Mouse (Mus musculus): ENCODE measurements around the gene Hoxa3.

The Hoxa3 gene

DNA sequence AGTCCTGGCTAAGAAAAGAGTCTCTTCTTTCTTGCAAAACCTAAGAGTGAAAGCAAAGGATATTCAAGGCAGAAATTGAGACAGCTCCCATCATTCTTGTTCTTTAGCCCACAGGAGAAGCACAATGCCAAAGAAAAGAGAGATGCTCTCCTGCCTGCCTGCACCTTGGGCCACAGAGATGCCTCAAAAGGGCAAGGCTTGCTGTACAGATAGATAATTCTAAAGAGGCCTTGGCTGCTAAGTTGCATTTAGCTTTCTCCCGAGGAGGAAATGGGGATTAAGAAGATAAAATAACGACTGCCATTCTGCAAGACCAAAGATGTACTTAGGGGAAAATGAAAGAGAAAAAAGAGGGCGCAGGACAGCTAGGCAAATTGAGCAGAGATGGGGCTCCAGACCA is 33.8 kb upstream of the Hoxa3 start:
- DNase-seq (ENCODE audit: low spot score in 2 of 2): no peak

DNA sequence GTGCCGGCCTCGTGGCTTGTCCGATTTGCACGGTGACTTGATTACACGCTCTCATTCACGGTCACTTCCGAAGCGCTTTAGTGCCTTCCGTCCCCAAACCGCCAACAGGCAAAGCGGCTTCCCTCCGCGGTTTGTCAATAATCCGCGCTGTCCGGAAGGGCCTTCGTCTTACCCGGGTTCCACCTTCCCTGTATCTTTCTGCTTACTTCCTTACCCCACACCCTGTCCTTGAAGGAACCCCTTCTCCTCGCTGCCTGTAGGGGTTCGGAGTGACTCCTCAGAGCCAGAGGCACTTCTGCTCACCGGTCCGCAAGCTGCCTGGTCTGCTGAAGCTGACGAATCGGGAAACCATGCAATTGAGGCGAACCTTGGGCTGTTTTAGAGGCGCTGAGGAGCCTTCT is 33.3 kb upstream of the Hoxa3 start:
- DNase-seq (ENCODE audit: low spot score in 2 of 2): no peak

DNA sequence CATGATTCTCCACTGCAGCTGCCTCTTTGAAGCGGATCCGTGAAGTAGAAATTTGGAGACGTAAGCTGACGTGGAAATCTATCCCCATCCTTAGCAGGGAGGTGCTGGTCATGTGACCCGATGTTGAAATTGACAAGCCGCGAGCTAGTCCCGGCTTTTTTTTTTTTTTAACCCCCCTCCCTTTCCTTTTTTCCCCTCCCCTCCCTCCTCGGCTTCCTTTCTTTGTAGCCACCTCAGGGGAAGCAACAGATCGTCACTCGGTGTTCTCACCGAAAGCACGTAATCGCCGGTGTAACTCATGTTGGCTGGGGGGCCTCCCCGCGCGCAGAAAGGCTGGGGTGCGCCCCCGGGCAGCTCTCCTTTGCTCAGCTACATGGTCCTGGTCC is 32.6 kb upstream of the Hoxa3 start, which contains the start of gene Hoxa11:
Gene Hoxa11 (minus strand): TSS at position 54 of the 386 bp plus-strand sequence.
- no peak for DNase-seq (ENCODE audit: low spot score in 2 of 2)

DNA sequence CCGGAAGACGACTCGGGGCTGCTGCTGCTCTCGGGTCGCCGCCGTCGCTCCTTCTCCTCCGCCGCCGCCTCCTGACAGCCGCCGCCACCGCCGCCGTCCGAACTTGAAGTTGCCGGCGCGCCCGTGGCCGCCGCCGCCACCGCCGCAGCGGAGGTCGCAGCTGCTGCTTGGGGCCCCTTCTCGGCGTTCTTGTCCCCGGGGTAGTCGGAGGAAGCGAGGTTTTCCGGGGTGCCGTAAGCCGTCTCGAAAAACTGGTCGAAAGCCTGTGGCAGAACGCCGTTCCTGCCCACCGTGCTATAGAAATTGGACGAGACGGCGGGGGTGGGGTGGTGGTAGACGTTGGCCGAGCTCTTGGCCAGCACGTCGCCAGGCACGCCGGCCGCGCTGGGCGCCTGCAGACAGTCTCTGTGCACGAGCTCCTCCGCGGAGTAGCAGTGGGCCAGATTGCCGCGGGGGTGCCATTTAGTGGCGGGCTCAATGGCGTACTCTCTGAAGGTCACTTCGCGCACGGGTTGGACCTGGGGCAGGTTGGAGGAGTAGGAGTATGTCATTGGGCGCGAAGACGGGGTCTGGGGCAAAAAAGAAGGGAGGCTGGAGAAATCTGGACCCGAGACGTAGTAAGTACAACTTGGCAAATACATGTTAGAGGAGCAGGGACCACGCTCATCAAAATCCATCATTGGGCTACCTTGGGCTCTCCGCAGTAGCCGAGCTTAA is 32.1 kb upstream of the Hoxa3 start:
- no peak for DNase-seq (ENCODE audit: low spot score in 2 of 2)

DNA sequence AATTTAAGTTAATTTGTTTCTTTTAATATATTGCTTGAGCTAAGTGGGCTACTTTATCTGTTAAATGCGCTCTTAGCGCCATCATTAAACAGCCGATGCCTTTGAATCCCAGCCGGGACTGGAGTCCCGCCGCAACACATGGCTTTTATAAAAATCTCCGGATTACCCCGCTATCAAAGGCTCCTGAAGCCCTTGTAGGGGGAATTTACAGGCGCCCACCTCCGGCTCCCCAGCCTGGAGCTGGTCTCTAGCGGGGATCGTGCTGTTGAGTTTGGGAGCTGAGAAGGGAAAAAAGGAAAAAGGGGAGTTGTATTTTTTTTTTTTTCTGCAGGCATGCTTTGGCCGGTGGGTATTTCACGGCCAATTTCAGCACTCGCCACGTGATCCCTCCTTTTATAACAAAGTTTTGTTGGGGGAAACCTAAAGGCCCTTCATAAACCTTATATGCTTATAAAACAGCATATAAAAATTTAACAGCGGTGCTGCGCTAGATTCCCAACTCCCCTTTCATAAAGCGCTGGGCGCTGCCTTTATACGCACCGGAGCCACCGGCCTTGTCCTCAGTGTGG is 31.4 kb upstream of the Hoxa3 start:
- no peak for DNase-seq (ENCODE audit: low spot score in 2 of 2)

DNA sequence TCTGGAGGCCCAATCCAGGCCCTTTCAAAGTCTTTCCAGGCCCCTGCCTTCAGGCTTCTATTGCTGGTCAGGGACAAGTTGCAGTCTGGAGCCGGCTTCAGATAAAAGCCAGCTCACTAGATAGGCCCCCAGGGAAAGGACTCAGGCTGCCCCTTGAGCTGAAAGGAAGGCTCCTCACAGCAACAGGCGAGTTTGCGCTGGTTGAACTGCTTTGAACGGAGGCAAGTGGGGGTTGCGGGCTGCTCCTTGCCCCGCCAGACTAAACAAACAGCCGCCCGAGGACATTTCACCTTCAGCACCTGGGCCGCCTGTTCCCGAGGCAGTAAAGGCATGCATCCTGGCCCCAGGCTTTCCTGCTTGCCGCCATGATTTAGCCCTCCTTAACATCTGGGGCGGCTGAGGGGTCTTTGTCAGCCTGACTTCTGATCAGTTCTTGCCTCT is 30.6 kb upstream of the Hoxa3 start:
- DNase-seq (ENCODE audit: low spot score in 2 of 2): no peak

DNA sequence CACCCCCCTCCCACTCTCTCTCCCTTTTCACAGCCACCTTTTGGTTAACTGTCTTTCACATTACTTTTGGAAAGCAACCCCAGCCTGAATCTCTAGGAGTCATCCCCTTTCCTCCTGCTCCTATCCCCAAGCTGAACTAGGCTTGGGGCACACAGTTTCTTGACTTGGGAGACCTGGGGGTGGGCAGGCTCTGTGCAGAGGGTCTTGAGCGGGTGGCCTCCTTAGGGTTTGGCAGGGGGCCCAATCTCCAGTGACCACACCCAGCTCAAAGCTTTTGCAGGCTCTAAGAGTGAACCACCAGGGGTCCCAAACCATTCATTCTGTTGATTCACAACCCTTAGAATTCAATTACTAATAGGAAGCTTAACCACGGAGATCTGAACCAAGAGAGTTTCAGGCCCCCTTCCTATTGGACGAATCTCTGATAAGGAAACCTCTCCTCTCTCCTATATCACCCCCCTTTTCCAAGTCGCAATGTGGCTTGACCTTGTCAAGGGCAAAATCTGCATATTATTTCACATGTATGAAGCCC is 29.7 kb upstream of the Hoxa3 start:
- DNase-seq (ENCODE audit: low spot score in 2 of 2): no peak

DNA sequence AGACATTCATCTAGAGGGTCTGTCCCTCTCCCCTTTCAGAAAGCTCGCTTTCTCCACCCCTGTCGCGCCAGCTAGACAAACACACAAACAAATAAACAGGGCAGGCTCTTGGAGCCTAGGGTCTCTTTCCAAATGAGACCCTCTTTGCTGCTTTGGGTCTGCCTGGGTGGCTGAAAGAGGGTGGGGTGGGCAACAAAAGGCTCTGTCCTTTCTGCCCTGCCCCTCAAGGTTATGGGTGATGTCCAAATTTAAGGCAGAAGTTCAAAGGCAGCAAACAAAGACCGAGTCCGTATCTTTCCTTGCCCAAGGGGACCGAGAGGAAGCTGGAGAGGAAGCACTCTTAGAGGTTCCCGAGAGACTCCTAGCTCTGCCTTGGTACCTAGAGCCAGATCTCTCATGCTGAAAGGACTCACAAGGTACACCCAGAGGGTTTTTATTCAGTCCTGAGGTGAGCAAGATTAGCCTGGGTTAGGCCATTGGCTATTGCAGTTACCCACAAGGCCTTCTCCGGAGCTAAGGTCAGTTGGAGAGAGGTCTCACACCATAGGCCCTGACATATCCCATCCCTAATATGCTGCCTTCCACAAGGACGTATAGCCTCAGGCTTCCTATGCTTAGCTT is 28.0 kb upstream of the Hoxa3 start:
- DNase-seq (ENCODE audit: low spot score in 2 of 2): no peak

DNA sequence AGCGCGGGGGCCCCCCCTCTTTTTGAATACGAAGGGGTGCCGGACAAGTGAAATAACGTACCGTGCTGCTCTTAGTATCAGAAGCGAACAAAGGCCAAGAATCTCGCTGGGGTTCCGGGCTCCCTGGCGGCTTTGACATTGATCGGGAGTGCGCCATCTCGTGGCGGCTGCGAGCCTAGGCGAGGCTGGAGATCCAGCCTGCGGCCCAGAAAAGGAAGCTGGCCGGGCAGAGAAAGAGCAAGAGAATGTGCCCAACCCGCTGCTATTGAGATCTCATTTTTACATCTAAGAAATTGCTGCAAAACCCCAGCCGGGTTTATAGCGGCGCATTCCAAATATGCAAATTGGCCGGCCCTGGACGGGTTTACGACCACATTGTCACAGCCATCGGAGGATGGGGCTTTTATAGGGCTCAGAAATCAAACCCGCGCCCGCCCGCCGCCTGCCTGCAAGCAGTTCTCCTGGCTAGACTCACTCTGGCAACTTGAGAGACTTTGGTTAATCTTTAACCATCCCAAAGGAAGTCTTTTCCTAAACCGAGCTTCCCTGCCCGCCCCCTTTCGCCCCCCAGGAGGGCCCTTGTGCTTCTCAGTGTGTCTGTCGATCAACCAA is 27.4 kb upstream of the Hoxa3 start, which contains the start of gene Hoxa10:
Gene Hoxa10 (minus strand): TSS at position 466 of the 612 bp plus-strand sequence.
- no peak for DNase-seq (ENCODE audit: low spot score in 2 of 2)

DNA sequence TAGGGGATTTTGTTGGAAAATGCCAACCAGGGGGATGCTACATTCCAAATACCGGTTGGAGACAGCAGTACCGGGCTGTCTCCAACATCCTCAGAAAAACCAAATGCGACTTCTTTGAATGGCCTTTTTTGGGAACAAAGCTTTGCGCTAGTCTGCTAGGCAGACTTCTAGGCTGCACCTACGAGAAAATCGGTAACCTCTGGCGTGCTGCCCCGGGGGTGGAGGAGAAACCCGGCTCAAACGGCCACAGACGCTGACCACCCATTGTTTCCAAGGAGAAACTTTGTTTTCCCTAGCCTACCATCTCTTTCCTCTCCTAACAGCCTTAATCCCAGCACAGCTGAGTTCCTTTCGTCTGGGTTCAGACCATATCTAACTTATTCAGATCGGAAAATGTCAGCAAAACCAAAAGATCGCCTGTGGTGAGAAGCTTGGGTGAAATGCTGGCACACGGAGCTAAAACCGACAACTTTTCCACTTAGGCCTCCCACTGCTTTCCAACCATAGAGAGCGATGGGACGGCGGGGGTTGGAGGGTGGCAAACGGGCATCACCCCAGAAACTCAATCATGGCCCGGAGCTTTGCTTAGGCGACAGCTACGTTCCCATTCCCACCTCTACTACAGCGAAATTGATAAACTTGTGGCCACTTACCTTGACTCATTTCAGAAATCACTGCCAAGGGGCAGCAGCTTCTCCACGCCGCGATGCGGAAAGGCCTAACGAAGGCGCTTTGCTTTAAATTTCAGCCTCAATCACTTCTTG is 26.7 kb upstream of the Hoxa3 start:
- DNase-seq (ENCODE audit: low spot score in 2 of 2): no peak

DNA sequence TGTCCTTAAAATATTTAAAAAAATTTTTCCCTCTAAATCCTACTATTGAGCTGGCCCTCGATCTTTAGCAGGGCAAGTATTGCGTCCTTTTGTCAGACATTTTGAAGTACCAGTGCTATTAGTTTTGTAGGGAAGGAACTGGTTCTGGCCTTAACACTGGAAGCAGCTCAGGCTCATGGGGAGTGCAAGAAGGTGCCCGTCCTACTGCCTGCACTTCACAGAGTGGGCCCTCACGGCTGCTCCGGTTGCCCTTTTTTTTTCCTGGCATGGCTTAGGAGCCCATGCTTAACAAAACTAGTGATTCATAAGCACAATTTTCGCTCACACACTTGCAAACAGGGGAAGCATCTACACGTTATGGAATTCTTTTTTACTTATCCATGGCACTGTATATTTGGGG is 25.8 kb upstream of the Hoxa3 start:
- DNase-seq (ENCODE audit: low spot score in 2 of 2): no peak

DNA sequence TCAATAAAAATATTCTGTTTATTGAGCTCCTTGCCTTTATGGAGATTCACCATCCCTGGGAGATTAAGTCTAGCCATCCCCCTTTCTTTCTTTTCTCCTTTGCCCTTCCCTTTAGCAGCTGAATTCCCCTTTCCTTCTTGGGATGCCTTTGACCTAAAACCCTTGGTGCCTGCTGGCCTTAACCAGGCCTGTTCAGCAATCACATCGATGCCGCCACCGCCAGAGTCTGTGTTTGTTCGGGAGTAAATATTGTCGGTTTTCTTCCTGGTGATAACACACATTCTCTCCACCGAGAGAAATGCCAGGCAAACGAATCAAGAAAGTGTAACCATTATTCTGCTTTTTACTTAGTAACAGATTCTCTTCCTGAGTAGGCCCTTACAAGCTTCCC is 25.0 kb upstream of the Hoxa3 start:
- no peak for DNase-seq (ENCODE audit: low spot score in 2 of 2)

DNA sequence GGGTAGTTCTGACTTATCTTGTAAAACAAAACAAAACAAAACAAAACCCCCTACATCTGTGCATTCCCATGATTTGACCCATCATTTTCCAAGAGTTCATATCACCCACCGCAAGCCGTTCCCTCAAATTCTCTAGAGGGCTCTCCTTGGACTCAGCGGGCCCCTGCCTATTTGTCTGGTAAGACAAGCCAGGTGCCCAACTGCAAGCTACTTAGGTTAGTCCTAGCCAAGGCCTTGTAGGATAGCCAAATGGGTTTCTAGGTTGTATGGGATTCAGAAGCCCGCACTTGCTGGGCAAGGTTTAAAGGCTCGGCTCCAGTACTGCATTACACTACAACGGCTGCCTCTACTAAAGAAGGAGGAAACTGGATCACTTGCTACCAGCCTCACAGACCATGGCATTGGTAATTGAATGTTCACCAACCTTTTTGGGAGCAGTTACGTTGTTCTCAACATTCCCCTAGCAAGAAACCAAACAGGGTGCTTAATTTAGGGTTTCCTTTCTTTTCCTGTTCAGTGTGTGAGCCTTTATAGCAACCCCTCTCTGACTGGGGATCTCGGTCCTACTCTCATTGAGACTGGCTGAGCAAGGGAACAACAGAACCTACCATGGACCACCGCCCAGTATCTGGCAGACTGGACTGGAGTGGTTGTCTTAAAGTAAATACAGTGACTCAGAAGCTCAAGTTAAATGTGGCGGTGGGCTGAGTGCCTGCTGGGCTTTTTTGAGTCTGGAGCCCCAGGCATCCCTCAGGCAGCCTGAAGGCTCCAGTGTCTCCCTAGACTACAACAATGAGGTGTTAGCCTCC is 24.4 kb upstream of the Hoxa3 start:
- no peak for DNase-seq (ENCODE audit: low spot score in 2 of 2)

DNA sequence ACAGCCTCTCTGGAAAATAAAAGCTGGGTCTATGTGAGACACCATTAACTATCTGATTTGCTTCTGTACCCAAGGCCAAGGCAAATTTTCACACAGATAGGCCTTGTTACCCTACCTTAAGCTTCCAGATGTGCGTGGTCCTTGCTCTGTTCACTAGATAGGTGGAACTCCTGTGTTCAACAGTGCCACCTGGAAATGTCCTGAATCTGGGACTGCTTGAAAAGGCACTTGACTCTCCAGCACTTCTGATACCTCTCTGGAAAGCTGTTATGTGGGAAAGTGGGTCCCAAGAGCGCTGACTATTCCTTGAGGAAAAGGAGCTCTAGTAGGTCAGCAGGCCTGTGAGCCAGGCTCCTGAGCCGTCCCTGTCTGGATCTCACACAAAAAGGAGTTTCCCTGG is 23.7 kb upstream of the Hoxa3 start:
- DNase-seq (ENCODE audit: low spot score in 2 of 2): no peak

DNA sequence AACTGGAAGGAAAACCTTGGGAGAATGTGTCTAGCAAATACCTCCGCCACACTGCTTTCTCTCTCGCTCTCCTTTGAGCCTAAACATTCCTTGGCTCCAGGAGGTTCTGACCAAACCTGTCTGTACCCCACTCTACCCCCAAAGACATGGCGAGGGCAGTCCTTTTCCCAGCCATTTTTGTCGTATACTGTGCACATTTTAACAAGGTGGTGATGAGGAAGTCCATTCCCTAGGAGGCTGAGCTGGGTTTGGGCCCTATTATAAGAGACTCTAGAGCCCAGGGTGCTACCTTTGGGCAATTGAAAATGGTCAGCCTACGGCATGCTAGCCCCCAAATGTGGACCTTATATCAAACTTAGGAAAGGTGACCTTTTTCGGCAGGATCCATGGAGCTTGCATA is 22.7 kb upstream of the Hoxa3 start:
- DNase-seq (ENCODE audit: low spot score in 2 of 2): no peak

DNA sequence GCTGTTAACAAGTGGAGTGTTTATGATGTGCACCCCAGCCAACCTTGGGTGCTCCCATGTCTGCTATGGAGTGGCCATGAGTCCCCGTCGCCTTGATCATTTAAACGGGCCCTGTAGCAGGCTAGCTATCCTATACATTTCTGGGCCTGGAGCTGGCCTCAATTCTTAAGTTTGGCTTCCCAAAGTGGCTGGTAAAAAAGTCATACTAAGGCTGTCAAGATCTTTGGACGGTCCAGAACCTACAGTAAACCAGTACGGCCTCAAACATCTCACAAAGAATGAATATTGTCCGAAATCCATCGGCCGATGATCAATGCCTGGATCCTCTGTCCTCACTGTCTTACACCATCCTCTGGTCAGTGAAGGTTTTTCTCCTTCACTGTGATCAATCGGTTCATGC is 22.1 kb upstream of the Hoxa3 start:
- no peak for DNase-seq (ENCODE audit: low spot score in 2 of 2)

DNA sequence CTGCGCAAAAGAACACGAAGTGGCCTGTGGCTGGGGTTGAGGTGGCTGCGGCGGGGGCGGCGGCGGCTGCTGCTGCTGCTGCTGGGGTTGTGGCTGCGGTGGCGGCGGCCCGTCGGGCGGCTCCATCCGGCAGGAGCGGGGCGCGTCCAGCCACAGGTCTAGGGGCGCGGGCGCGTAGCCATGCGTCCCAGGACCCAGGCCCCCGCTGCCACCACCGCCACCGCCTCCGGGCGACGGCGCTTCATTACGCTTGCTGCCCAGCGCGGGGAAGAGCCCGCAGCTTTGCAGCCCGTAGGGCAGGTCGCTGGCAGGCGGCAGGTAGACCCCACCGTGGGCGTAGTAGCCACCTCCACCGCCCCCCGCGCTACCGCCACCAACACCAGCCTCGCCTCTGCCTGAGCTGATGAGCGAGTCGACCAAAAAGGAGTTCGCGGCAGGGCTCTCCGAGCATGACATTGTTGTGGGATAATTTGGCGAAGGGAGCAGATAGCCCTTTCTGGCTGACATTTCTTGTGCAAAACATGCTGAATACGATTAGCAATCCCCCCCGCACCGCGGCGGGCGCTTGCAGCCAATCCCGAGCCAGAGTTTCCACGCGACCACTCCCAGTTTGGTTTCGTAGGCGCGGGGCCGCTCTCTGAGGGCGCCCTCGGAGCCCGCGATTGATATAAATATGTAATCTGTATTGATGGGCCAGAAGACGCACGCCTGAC is 21.4 kb upstream of the Hoxa3 start:
- DNase-seq (ENCODE audit: low spot score in 2 of 2): no peak

DNA sequence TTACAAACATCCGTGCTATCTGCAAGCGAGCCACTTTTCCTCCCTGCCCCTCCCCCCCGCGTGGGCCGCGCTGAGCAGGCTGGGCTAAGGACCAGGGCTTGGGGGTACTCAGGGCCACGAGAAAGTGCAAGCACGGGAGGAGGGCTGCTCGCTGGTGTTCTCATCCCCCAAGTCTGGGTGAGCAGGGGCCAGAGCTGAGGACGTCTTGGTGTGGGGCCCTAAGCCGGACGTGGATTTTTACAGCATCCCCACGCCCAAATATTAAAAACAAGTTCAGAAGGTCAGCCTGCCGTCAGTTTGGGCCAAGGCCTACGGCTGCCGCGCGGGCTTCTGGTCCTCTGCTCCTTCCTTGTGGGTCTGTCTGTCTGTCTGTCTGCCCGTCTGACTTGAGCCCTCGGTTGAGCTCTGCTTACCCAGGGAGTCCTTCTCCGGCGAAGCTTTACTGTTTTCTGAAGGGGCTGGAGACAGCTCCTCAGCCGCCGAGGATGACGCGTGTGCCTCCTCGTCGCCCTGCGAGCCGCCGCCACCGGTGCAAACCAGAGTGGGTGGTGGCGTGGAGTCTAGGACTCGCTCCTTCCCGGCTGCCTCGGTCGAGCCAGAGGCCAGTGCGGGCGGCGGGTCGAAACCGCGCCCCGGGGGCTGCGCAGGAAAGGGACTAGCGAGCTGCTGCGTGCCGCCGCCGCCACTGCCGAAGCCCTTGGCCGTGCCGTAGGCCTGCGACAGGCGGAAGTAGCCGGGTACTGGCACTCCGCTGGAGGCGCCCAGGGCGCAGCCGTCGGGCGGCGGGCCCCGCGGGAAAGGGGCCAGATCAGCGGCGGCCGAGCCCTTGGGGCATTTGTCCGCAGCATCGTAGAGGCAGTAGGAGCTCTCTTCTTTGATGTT is 20.7 kb upstream of the Hoxa3 start:
- DNase-seq (ENCODE audit: low spot score in 2 of 2): no peak

DNA sequence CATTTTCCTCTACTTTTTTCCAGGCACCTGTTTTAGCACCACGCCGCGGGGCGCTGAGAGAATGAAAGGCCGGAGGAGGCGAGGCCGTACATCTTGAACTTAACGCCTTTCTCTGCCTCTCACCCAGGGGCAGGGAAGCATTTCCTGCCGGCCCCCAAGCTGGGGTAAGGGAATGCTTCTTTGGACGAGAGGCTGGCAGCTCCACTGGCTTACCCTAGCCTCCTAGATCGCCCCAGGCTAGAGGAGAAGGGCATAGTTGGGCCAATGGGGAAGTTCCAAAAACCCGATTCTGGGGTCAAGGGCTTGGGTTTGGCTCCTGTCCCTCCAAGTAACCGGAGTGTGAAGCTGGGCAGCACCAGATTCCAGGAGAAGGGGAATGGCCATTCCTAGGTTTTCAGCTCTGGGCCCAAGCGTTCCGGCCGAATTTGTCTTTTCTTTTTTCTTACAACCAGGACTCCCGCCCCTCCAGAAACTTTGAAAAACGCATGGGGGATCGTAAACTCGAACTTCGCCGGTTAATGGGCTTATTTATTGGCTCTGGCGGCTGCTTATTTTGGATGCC is 19.9 kb upstream of the Hoxa3 start:
- no peak for DNase-seq (ENCODE audit: low spot score in 2 of 2)

All from frontal cortex, postnatal 14 days (tissue).